Mouse (Mus musculus) heart, postnatal 36 days (tissue): ENCODE results near the gene Cyp21a1. TPM values are rescaled to one million over a fixed set of nuclear protein-coding genes. Genes with fewer than 3 reads are reported as not detected.

Source experiments
- microRNA-seq, 2 experiments: library from miRNA; unstranded; fragments of <30 nt; microRNA quantifications; one replicate each; pipeline ENCODE4 v1.2.0; 2021; ENCODE audit warnings: borderline number of aligned reads in 2 of 2
- total RNA-seq, 2 experiments: library from RNA; stranded (reverse); gene quantifications; 2 replicates each; pipeline ENCODE4 v1.2.3; 2021

Cyp21a1 gene
- total RNA-seq, 2 experiments from 2014 or later = not detected

Small RNAs within 50 kb of the gene (microRNA-seq; reads per million reads assigned to microRNA genes)
- 0 reads per million in 2 experiments for gene Gm27471
- gene Mir6970 = 0 reads per million in 2 experiments
- 1.3 to 2.2 reads per million in 2 experiments for gene Mir6971

Other genes starting within 250 kb of the Cyp21a1 start
- 10 to 100 TPM; 33.0 to 48.6 TPM for gene Notch4, start 240.3 kb downstream of the Cyp21a1 start, total RNA-seq
- 1 to 10 TPM; 4.7 to 4.8 TPM for gene Gpsm3, start 214.8 kb downstream of the Cyp21a1 start, total RNA-seq
- 10 to 100 TPM; 18.0 to 19.6 TPM for gene Pbx2, start 213.3 kb downstream of the Cyp21a1 start, total RNA-seq
- gene Ager, start 206.7 kb downstream of the Cyp21a1 start, total RNA-seq = under 1 TPM; 0.24 to 0.47 TPM
- 10 to 100 TPM; 35.7 to 37.1 TPM for gene Rnf5, start 200.9 kb downstream of the Cyp21a1 start, total RNA-seq
- 10 to 100 TPM; 61.2 to 70.5 TPM for gene Agpat1, start 200.3 kb downstream of the Cyp21a1 start, total RNA-seq
- gene Egfl8, start 188.6 kb downstream of the Cyp21a1 start, total RNA-seq = 1 to 10 TPM; 1.5 to 2.5 TPM
- 10 to 100 TPM; 54.4 to 55.5 TPM for gene Ppt2, start 176.1 kb downstream of the Cyp21a1 start, total RNA-seq
- 1 to 10 TPM; 1.4 to 1.7 TPM for gene Prrt1, start 175.0 kb downstream of the Cyp21a1 start, total RNA-seq
- 1 to 10 TPM; 6.9 to 9.9 TPM for gene Fkbpl, start 159.8 kb downstream of the Cyp21a1 start, total RNA-seq
- gene Atf6b, start 157.4 kb downstream of the Cyp21a1 start, total RNA-seq = 10 to 100 TPM; 15.3 to 16.1 TPM
- gene Tnxb, start 134.0 kb downstream of the Cyp21a1 start, total RNA-seq = 10 to 100 TPM; 35.6 to 39.7 TPM
- gene C4b, start 60.7 kb downstream of the Cyp21a1 start, total RNA-seq = 10 to 100 TPM; 22.8 to 24.7 TPM
- gene Stk19, start 32.4 kb upstream of the Cyp21a1 start, total RNA-seq = 10 to 100 TPM in 1 of 2 experiments, 1 to 10 TPM in 1; 10.0 to 11.1 TPM
- 10 to 100 TPM; 12.4 to 17.3 TPM for gene Dxo, start 32.5 kb upstream of the Cyp21a1 start, total RNA-seq
- 10 to 100 TPM; 22.6 to 24.5 TPM for gene Skiv2l, start 45.6 kb upstream of the Cyp21a1 start, total RNA-seq
- 10 to 100 TPM; 13.7 to 15.3 TPM for gene Nelfe, start 45.8 kb upstream of the Cyp21a1 start, total RNA-seq
- 1 to 10 TPM; 4.4 to 7.5 TPM for gene Cfb, start 58.0 kb upstream of the Cyp21a1 start, total RNA-seq
- 1 to 10 TPM; 7.5 to 7.7 TPM for gene Zbtb12, start 74.9 kb upstream of the Cyp21a1 start, total RNA-seq
- not detected for gene Gm20547, start 77.5 kb upstream of the Cyp21a1 start, total RNA-seq
- gene C2, start 93.7 kb upstream of the Cyp21a1 start, total RNA-seq = 1 to 10 TPM; 3.1 to 4.4 TPM
- gene Ehmt2, start 93.9 kb upstream of the Cyp21a1 start, total RNA-seq = 10 to 100 TPM; 44.6 to 49.8 TPM
- gene Slc44a4, start 109.9 kb upstream of the Cyp21a1 start, total RNA-seq = not detected
- gene Neu1, start 126.7 kb upstream of the Cyp21a1 start, total RNA-seq = 10 to 100 TPM; 13.2 to 16.5 TPM
- gene Hspa1b, start 154.7 kb upstream of the Cyp21a1 start, total RNA-seq = 1 to 10 TPM; 2.8 to 4.5 TPM
- gene Gm20481, start 165.4 kb upstream of the Cyp21a1 start, total RNA-seq = not detected
- 1 to 10 TPM; 4.2 to 4.6 TPM for gene Hspa1a, start 167.6 kb upstream of the Cyp21a1 start, total RNA-seq
- gene Hspa1l, start 168.1 kb upstream of the Cyp21a1 start, total RNA-seq = 1 to 10 TPM; 7.8 to 9.2 TPM
- gene Lsm2, start 177.3 kb upstream of the Cyp21a1 start, total RNA-seq = 10 to 100 TPM; 16.0 to 17.4 TPM
- 10 to 100 TPM; 26.7 to 27.4 TPM for gene Vars, start 196.4 kb upstream of the Cyp21a1 start, total RNA-seq
- 1 to 10 TPM; 8.4 to 9.3 TPM for gene Vwa7, start 212.0 kb upstream of the Cyp21a1 start, total RNA-seq
- gene Sapcd1, start 223.5 kb upstream of the Cyp21a1 start, total RNA-seq = not detected
- gene Msh5, start 242.2 kb upstream of the Cyp21a1 start, total RNA-seq = under 1 TPM; 0.25 to 0.70 TPM
- gene Clic1, start 245.4 kb upstream of the Cyp21a1 start, total RNA-seq = 10 to 100 TPM; 41.7 to 44.0 TPM